Comparison of ENCODE assay signal across 9 mouse cellular contexts in genomic region chr5:66602287-66602820, GRCm38 (mm10). TPM values are rescaled to one million over a fixed set of nuclear protein-coding genes. Genes with fewer than 3 reads are reported as not detected.
A peak's percentile ranks its signal among the peaks of the same experiment; 100 is the strongest.
DNase-seq lines count a peak whose midpoint lies in the region; ATAC-seq lines count a peak whose summit lies in the region.
"Had no signal": no experiment of that assay in that cellular context is flagged by ENCODE, and none has a peak within 500 bp of the region (broad histone marks: within the 10 kb centered on the region; RNA-seq: fewer than 3 reads in every experiment).

No protein-coding gene starts in this region.

- H3K27ac ChIP-seq in hindbrain, embryonic 10.5 days: no peak overlapping the region
- H3K27ac ChIP-seq in hindbrain, embryonic 14.5 days: no peak overlapping the region
- H3K27ac ChIP-seq in embryonic facial prominence, embryonic 10.5 days (replicated peaks): 0 out of 2 replicates have a peak overlapping the region, but pooled peaks have one; percentile 52
- H3K27ac ChIP-seq: neural tube, embryonic 12.5 days had no signal

- no peaks in the 10 kb centered on the region for H3K36me3 ChIP-seq in hindbrain, embryonic 10.5 days
- no peaks in the 10 kb centered on the region for H3K36me3 ChIP-seq in hindbrain, embryonic 14.5 days (replicated peaks; ENCODE audit: control insufficient read depth, insufficient read depth)
- no peaks in the 10 kb centered on the region for H3K36me3 ChIP-seq in embryonic facial prominence, embryonic 10.5 days (replicated peaks)
- H3K36me3 ChIP-seq: neural tube, embryonic 12.5 days had no signal

- 25% methylated on average over 9 of the region's 9 CpGs for WGBS in hindbrain, embryonic 10.5 days
- WGBS in hindbrain, embryonic 14.5 days: 29% methylated on average over 9 of the region's 9 CpGs
- WGBS in embryonic facial prominence, embryonic 10.5 days: 27% methylated on average over 9 of the region's 9 CpGs

- H3K9me3 ChIP-seq in hindbrain, embryonic 10.5 days: no peaks in the 10 kb centered on the region
- no peaks in the 10 kb centered on the region for H3K9me3 ChIP-seq in hindbrain, embryonic 14.5 days (ENCODE audit: control insufficient read depth, low read length)
- H3K9me3 ChIP-seq in embryonic facial prominence, embryonic 10.5 days: no peaks in the 10 kb centered on the region
- H3K9me3 ChIP-seq: neural tube, embryonic 12.5 days had no signal

- ATAC-seq in hindbrain, embryonic 14.5 days (ENCODE audit: low FRiP score): no peak
- peak; percentile 76 for ATAC-seq in megakaryocyte progenitor cell, adult 5-6 weeks (replicated peaks; ENCODE audit: poor library complexity)

- DNase-seq in hindbrain, embryonic 10.5 days (ENCODE audit: low spot score): peak; percentile 57
- DNase-seq in hindbrain, embryonic 14.5 days (ENCODE audit: low spot score): no peak
- peak; percentile 16 to 68 for DNase-seq in spleen, postnatal 4 days (ENCODE audit: low spot score in 2 of 2)
- no peak for DNase-seq in spleen, adult 12 weeks (ENCODE audit: low spot score)
- peak; percentile 69 for DNase-seq in embryonic facial prominence, embryonic 10.5 days (ENCODE audit: low spot score)
- no peak for DNase-seq in urinary bladder, postnatal 25 days (ENCODE audit: low spot score)
- no peak for DNase-seq in cerebellum, adult 11-12 months

- no peaks in the 10 kb centered on the region for H3K27me3 ChIP-seq in hindbrain, embryonic 10.5 days (ENCODE audit: insufficient read depth, poor library complexity, severe bottlenecking)
- no peaks in the 10 kb centered on the region for H3K27me3 ChIP-seq in hindbrain, embryonic 14.5 days (ENCODE audit: control insufficient read depth, insufficient read depth, low read length)
- no peaks in the 10 kb centered on the region for H3K27me3 ChIP-seq in embryonic facial prominence, embryonic 10.5 days (replicated peaks; ENCODE audit: low read depth, poor library complexity, severe bottlenecking)
- H3K27me3 ChIP-seq: neural tube, embryonic 12.5 days had no signal

- no peak overlapping the region for H3K4me3 ChIP-seq in hindbrain, embryonic 10.5 days
- H3K4me3 ChIP-seq in hindbrain, embryonic 14.5 days (replicated peaks; ENCODE audit: low read length): no peak overlapping the region
- H3K4me3 ChIP-seq in embryonic facial prominence, embryonic 10.5 days: peak overlapping the region; percentile 3; the same call in 1 of the 2 replicates
- H3K4me3 ChIP-seq: neural tube, embryonic 12.5 days had no signal

- H3K4me1 ChIP-seq in hindbrain, embryonic 10.5 days (replicated peaks): peaks cover 29% of the 10 kb centered on the region
- 0 out of 2 replicates have a peak, but pooled peaks cover 11% of the 10 kb centered on the region for H3K4me1 ChIP-seq in hindbrain, embryonic 14.5 days (replicated peaks; ENCODE audit: control insufficient read depth, insufficient read depth, low read length)
- peaks cover 52% of the 10 kb centered on the region for H3K4me1 ChIP-seq in embryonic facial prominence, embryonic 10.5 days

- no peak overlapping the region for H3K4me2 ChIP-seq in hindbrain, embryonic 14.5 days (replicated peaks)
- H3K4me2 ChIP-seq: neural tube, embryonic 12.5 days had no signal

- no peak overlapping the region for H3K9ac ChIP-seq in hindbrain, embryonic 14.5 days
- H3K9ac ChIP-seq: neural tube, embryonic 12.5 days had no signal

RNA-seq across cellular contexts. Expression of gene Apbb2, which starts 16.2 kb away (rescaled TPM):
- polyA plus RNA-seq in hindbrain, embryonic 10.5 days (2016; fragmentation: Nextera tagmentation; extraction: Ambion mirVana): 28.2 and 44.4 TPM in 2 replicates
- polyA plus RNA-seq in hindbrain, embryonic 14.5 days (2014; fragmentation: Nextera tagmentation; extraction: Ambion mirVana): 113 and 123 TPM in 2 replicates
- 30.7 and 36.8 TPM in 2 replicates for polyA plus RNA-seq in embryonic facial prominence, embryonic 10.5 days (2016; fragmentation: Nextera tagmentation; extraction: Ambion mirVana)
- 2.2 and 3.3 TPM in 2 replicates for total RNA-seq in megakaryocyte progenitor cell, adult 5-6 weeks (2015)
- 0.29 and 1.2 TPM in 2 replicates for total RNA-seq in megakaryocyte progenitor cell, adult 5-6 weeks (2017)

Comparison
In these comparisons a context has a peak if more than half of its experiments do, and no peak if none do; other contexts are left out.
1. DNase-seq: peak in hindbrain, embryonic 10.5 days (single experiment), spleen, postnatal 4 days (2 of 2) and embryonic facial prominence, embryonic 10.5 days (single experiment); none in hindbrain, embryonic 14.5 days (single experiment), spleen, adult 12 weeks (single experiment), urinary bladder, postnatal 25 days (single experiment) and cerebellum, adult 11-12 months (single experiment).